Mouse (Mus musculus): ENCODE results near the gene Per3. TPM values are rescaled to one million over a fixed set of nuclear protein-coding genes. Genes with fewer than 3 reads are reported as not detected.
"Not testable (repeated sequence)": the region's sequence is repeated elsewhere in the genome, so short reads cannot be mapped to it uniquely, and the experiment has no call there.

Per3 gene
- total RNA-seq, 2 experiments from 2014 or later, result 6.5 to 6.6 TPM

- intact Hi-C loops (cut with DNase I), result no loop called here
- no peak for DNase-seq
These were observed 6.7 kb downstream of the Per3 start for GRCm38 (mm10) chr4:151037800-151038199.

GRCm38 (mm10) chr4:151036521-151036920, 7.9 kb downstream of the Per3 start:
- intact Hi-C loops (cut with DNase I), result no loop called here
- no peak for DNase-seq

- peak; percentile 31 for DNase-seq
These were observed 17.5 kb downstream of the Per3 start for GRCm38 (mm10) chr4:151027001-151027400.

GRCm38 (mm10) chr4:151024152-151024551, 20.3 kb downstream of the Per3 start:
- no peak for DNase-seq
- intact Hi-C loops (cut with DNase I), result no loop called here

More at GRCm38 (mm10) chr4:151027001-151027400, 17.5 kb downstream of the Per3 start:
- intact Hi-C loops (cut with DNase I), result no loop called here

GRCm38 (mm10) chr4:151017356-151017755, 27.1 kb downstream of the Per3 start:
- DNase-seq; intact Hi-C loops (cut with DNase I): not testable (repeated sequence)

GRCm38 (mm10) chr4:151015946-151016345, 28.5 kb downstream of the Per3 start:
- intact Hi-C loops (cut with DNase I), result no loop called here
- no peak for DNase-seq

GRCm38 (mm10) chr4:151010316-151010715, 34.1 kb downstream of the Per3 start:
- intact Hi-C loops (cut with DNase I), result no loop called here
- no peak for DNase-seq

GRCm38 (mm10) chr4:151006945-151007344, 37.5 kb downstream of the Per3 start:
- intact Hi-C loops (cut with DNase I), result no loop called here

GRCm38 (mm10) chr4:151005656-151006318, 38.7 kb downstream of the Per3 start:
- intact Hi-C loops (cut with DNase I), result no loop called here
- DNase-seq, result no peak

More at GRCm38 (mm10) chr4:151006945-151007344, 37.5 kb downstream of the Per3 start:
- peak; percentile 53 for DNase-seq

- intact Hi-C loops (cut with DNase I), result no loop called here
- no peak for DNase-seq
These were observed 43.1 kb downstream of the Per3 start for GRCm38 (mm10) chr4:151001397-151001796.

- intact Hi-C loops (cut with DNase I), result no loop called here
These were observed 45.8 kb downstream of the Per3 start for GRCm38 (mm10) chr4:150998626-150999025.

GRCm38 (mm10) chr4:150996797-150997196, 47.7 kb downstream of the Per3 start, which contains the start of gene Uts2:
TSS of gene Uts2 (plus strand) at chr4:150997097.
- intact Hi-C loops (cut with DNase I), result no loop called here

More at GRCm38 (mm10) chr4:150998626-150999025, 45.8 kb downstream of the Per3 start:
- DNase-seq, result no peak

GRCm38 (mm10) chr4:150990148-150990547, 54.3 kb downstream of the Per3 start:
- intact Hi-C loops (cut with DNase I), result no loop called here
- peak; percentile 15 for DNase-seq

More at GRCm38 (mm10) chr4:150996797-150997196, 47.7 kb downstream of the Per3 start, which contains the start of gene Uts2:
- no peak for DNase-seq

GRCm38 (mm10) chr4:150980153-150980552, 64.3 kb downstream of the Per3 start:
- no peak for DNase-seq
- intact Hi-C loops (cut with DNase I), result no loop called here

GRCm38 (mm10) chr4:150979455-150979854, 65.0 kb downstream of the Per3 start:
- intact Hi-C loops (cut with DNase I), result no loop called here
- no peak for DNase-seq

- intact Hi-C loops (cut with DNase I), result no loop called here
- DNase-seq, result no peak
These were observed 66.1 kb downstream of the Per3 start for GRCm38 (mm10) chr4:150978156-150978910.

- intact Hi-C loops (cut with DNase I), result no loop called here
- no peak for DNase-seq
These were observed 69.3 kb downstream of the Per3 start for GRCm38 (mm10) chr4:150975145-150975544.

GRCm38 (mm10) chr4:150973264-150973663, 71.2 kb downstream of the Per3 start:
- intact Hi-C loops (cut with DNase I), result no loop called here
- DNase-seq, result no peak

- intact Hi-C loops (cut with DNase I), result loop anchor here (5.0 kb wide), 1 partner anchor 173 kb away; no protein-coding TSS in a partner anchor
- no peak for DNase-seq
These were observed 75.5 kb downstream of the Per3 start for GRCm38 (mm10) chr4:150968956-150969355.

- intact Hi-C loops (cut with DNase I), result loop anchor here (5.0 kb wide), 1 partner anchor 176 kb away; no protein-coding TSS in a partner anchor
- peak; percentile 61 for DNase-seq
These were observed 77.9 kb downstream of the Per3 start for GRCm38 (mm10) chr4:150966556-150966955.

- intact Hi-C loops (cut with DNase I), result loop anchor here (5.0 kb wide), 1 partner anchor 177 kb away; no protein-coding TSS in a partner anchor
- DNase-seq, result no peak
These were observed 78.9 kb downstream of the Per3 start for GRCm38 (mm10) chr4:150965555-150965951.

Measured in left cerebral cortex, postnatal 4 days (tissue).